Mouse (Mus musculus) left cerebral cortex, postnatal 4 days (tissue): ENCODE data around the gene Lrrc20. TPM values are rescaled to one million over a fixed set of nuclear protein-coding genes. Genes with fewer than 3 reads are reported as not detected.
"Not testable (repeated sequence)": the region's sequence is repeated elsewhere in the genome, so short reads cannot be mapped to it uniquely, and the experiment has no call there.

ENCODE experiments used
- DNase-seq: peaks from one replicate; pipeline ENCODE4 v3.0.0-alpha.2; 2022
- intact Hi-C: fragments of 180-260 bp; cut with DNase I; formaldehyde crosslinking; loops from one replicate; pipeline ENCODE4 v1.15.1; 2025
- total RNA-seq, 2 experiments: library from RNA; stranded (reverse); gene quantifications; 2 replicates each; pipeline ENCODE4 v1.2.3; 2021

The Lrrc20 gene
- total RNA-seq, 2 experiments from 2014 or later, result 20.0 to 22.1 TPM

DNA sequence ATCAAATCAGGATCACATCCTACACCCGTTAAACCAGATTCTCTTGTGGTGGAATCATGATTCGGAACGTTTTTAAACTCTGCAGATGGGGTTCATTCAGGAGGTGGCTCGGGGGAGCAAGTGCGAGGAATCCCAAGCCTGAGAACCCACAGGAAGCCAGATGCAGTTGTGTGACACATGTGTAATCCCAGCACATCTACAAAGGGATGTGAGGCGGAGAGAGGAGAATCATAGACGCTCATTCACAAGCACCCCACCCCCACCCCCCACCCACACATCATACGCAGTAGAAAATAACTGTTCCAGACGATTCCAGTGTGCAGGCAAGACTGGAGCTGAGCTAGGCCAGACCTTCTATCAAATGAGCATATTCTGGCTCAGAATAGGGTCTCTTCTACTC is 87.9 kb downstream of the Lrrc20 start:
- intact Hi-C loops, result no loop called here
- DNase-seq, result no peak

- intact Hi-C loops, result no loop called here
Measured at GRCm38 (mm10) chr10:61564408-61564807, 88.8 kb downstream of the Lrrc20 start.

DNA sequence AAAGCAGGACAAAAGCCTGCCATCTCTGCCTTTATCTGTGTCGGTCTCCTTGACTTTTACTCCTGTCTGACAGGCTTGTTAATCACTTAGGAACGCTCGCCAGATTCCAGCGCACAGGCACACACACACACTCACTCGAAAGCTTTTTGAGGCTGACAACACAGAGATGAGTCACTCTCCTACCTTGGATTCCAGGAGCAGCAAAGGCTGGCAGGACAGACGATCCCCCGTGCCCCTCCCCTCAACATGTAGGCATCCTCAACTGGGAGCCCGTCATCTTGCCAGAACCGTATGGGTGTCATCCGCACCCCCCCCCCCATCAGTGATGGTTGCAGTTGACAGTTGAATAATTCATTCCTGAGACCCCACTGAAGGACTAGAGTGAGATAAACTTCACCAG is 94.6 kb downstream of the Lrrc20 start:
- intact Hi-C loops, result no loop called here
- DNase-seq, result no peak

More at GRCm38 (mm10) chr10:61564408-61564807, 88.8 kb downstream of the Lrrc20 start:
- DNase-seq, result no peak

DNA sequence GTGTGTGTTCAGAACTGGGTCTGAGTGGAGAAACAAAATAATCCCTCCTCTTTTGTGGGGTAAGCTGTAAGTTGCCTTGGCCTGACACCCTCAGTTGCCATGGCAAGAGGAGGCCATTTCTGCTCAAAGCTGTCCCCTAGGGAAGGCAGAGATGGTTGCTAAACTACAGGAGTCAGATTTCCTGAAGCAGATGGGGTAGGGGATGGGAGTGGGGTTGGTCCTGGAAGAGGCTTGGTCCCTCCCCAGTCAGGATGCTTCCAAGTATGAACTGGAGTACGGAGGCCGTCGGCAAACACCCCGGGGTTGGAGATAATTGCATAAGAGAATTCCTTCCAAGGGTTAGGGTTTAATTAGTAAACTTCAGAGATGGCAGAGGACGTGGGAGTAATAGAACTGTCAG is 96.5 kb downstream of the Lrrc20 start:
- DNase-seq, result peak; percentile 11
- intact Hi-C loops, result no loop called here

GRCm38 (mm10) chr10:61576120-61576767 is 100.6 kb downstream of the Lrrc20 start:
- intact Hi-C loops, result no loop called here

DNA sequence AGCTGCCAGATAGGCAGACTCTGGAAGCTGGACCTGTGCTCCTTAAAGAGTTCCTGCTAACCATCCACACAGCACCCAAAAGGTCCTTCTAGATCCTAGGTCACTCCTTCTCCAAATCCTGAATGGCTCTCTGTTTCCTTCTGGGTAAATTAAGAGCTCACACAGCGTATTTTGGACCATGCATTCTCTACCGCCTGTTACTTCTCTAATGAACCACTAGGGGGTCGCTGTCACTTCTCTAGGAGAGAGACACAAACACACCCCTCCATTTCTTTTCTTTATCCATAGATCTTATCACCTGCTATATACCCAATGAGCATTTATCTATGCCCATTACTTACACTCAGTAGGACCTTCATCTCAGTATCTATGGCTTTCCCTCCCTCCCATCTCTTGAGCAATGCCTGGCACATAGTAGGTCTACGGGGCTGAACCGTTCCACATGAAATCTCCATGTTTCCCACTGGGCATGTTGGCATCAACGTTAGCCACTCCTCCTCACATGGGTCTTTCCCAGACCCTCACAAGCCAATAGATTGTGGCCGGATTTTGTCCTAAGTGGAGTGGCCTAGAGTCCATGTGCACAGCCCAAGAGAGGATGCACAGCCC is 111.7 kb downstream of the Lrrc20 start:
- intact Hi-C loops, result no loop called here
- DNase-seq, result no peak

More at GRCm38 (mm10) chr10:61576120-61576767, 100.6 kb downstream of the Lrrc20 start:
- peak; percentile 48 for DNase-seq

GRCm38 (mm10) chr10:61597991-61598390 is 122.4 kb downstream of the Lrrc20 start:
- intact Hi-C loops, result no loop called here
- no peak for DNase-seq

DNA sequence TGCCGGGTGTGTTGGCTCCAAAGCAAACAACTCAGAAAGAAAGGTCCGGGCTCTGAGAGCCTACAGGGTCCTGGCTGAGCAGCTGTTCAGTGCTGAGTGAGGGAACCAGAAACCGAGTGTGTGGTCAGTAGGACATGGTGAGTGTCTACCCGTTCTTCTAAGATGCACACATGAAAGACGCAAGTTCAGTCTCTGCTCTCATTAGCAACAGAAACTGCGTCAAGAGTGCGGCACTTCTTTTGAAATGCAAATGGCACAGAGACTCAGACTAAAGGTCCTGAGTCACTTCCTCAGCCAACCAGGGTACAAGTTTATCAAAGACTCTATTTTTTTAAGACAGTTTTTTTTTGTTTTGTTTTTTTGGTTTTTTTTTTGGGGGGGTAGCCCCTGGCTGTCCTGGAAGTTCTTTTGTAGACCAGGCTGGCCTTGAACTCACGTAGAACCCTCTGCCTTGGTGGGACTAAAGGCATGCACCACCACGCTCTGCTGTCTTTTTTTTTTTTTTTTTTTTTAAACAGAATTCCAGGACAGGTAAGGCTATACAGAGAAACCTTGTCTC is 124.0 kb downstream of the Lrrc20 start:
- DNase-seq, result no peak
- intact Hi-C loops, result loop anchor here (5.0 kb wide), 1 partner anchor 107 kb away; no protein-coding TSS in a partner anchor

DNA sequence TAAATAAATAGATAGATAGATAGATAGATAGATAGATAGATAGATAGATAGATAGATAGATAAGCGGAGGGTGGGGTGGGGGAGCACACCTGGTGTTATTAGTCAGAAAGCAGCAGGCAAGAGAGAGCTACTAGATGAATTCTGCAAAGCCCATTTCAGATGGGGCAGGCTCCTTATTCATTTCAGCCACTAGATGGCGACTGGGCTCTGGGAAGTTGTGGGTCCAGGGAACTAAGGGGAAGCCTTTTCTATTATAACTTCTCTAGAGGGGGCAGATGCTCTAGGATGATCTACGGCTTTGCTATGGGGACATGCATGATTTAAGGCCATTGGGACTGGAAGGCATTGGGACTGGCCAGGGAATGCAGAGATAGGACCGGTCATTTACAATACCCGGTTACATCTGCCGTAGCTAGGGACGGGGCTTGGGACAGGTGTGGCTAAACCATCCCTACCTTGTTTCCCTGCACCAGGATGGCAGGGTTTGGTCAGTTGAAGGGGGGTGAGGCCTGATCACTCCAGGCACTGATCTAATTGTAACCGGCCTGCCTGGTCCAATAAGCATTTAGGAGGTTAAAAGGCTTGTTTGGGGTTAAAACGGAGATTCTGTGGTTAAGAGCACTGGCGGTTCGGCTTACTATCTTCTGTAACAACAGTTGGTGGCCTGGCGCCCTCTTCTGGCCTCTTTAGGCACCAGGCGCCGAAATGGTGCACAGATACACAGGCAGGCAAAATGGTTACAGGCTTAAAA is 126.9 kb downstream of the Lrrc20 start:
- DNase-seq, result peak; percentile 81
- intact Hi-C loops, result loop anchor here (5.0 kb wide), 1 partner anchor 110 kb away; no protein-coding TSS in a partner anchor

DNA sequence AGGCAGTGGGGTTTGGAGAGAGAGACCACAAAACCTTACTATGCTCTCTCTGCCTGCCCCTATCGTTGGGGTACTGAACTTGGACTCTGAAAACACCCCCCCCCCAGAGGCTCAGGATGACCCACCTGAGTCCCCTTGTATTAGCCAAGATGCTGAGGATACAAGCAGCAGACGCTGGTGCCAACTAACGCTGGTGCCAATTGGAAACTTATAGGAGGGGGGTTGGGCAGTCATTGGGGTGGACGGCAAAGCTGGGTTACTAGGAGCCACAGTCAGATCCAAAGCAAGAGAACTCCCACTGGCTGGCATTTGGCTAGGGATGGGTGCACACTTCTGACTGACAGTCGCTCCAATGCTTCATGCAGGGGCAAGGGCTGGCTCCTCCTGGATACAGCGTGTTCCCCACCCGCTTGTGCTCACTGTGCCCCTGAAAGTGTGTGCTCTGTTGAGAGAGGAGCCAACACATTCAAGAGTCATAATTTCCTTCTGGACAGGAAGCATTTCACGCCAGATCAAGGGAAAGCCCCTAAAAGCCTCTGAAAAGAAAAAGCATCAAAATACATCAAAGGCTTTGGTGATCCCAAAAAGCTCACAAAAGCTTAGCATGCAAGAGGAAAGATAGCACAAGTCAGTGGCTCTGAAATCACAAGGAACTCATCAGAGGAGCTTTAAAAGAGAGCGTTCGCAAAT is 128.9 kb downstream of the Lrrc20 start:
- peak; percentile 34 for DNase-seq
- intact Hi-C loops, result loop anchor here (5.0 kb wide), 2 partner anchors 53 to 112 kb away; no protein-coding TSS in a partner anchor

DNA sequence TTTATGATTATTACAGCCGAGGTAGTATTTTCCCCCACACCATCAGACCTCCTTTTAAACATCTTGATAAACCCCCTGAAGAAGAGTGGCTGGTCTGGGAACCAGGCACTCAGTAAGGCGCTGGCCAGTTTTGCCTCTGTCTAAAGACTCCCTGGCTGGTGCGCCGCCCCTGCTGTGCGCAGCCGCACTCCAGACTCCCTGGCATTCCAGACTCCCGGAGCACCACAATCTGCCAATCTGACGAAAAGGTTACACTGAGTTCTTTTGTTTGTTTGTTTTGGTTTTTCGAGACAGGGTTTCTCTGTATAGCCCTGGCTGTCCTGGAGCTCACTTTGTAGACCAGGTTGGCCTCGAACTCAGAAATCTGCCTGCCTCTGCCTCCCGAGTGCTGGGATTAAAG is 129.8 kb downstream of the Lrrc20 start:
- intact Hi-C loops, result loop anchor here (5.0 kb wide), 1 partner anchor 52 kb away; no protein-coding TSS in a partner anchor
- not testable (repeated sequence) for DNase-seq

DNA sequence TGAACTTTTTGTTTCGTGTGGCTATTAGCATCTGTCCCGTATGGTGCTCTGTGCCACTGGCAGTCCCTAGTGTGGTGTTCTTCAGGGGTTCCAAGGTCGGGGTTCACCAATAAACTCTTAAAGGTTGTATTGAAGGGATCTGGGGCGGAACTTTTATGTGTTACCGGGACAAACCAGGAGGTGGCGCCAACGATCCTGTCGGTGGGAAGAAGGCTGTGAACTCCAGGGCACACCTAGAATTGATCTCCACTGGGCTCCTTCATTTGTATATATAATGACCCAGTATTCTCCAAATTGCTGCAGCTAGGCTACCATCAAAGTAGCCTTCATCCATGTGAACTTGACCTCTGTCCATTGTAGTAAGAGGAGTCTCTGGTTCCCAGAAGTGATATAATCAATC is 130.2 kb downstream of the Lrrc20 start:
- intact Hi-C loops, result loop anchor here (5.0 kb wide), 1 partner anchor 51 kb away; no protein-coding TSS in a partner anchor
- DNase-seq, result peak; percentile 61

GRCm38 (mm10) chr10:61608233-61608632 is 132.6 kb downstream of the Lrrc20 start:
- intact Hi-C loops, result loop anchor here (5.0 kb wide), 1 partner anchor 49 kb away; no protein-coding TSS in a partner anchor
- no peak for DNase-seq

- intact Hi-C loops, result no loop called here
- no peak for DNase-seq
Measured at GRCm38 (mm10) chr10:61610650-61611235, 135.1 kb downstream of the Lrrc20 start.

GRCm38 (mm10) chr10:61614311-61614710 is 138.7 kb downstream of the Lrrc20 start:
- intact Hi-C loops, result no loop called here

GRCm38 (mm10) chr10:61618528-61618927 is 142.9 kb downstream of the Lrrc20 start:
- intact Hi-C loops, result no loop called here
- no peak for DNase-seq

More at GRCm38 (mm10) chr10:61614311-61614710, 138.7 kb downstream of the Lrrc20 start:
- DNase-seq, result no peak

- no peak for DNase-seq
- intact Hi-C loops, result no loop called here
Measured at GRCm38 (mm10) chr10:61621681-61622080, 146.1 kb downstream of the Lrrc20 start.

DNA sequence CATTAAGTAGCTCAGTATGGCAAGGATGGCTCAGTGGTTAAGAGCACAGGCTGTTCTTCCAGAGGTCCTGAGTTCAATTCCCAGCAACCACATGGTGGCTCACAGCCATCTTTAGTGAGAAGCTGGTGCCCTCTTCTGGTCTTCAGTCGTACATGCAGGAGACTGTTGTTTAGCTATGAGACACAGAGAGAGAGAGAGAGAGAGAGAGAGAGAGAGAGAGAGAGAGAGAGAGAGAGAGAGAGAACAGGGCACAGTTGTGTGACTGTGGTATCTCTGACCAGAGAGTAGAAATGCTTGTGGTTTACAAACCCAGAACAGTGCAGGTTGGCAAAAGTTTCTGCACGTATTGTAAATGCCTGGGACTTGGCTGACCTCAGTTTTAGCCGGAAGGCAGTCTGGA is 148.3 kb downstream of the Lrrc20 start:
- DNase-seq, intact Hi-C loops: not testable (repeated sequence)

DNA sequence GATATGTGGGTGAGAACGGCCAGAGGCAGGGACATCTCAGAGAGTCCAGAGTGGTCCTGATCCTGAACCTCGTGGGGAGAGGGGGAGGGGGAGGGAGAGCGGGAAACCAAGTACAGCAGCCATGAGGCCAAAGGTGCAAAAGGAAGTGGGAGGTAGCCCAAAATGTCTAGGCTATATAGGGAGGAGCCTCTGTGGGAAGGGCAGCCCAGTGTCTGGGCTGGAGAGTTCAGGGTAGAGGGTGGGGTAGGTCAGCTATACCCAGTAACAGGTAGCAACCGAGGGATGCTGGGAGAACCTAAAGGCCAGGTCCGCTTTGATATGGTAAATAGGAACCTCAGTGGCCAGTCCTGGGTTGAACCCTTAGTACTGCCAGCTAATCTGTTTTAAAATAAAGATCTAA is 149.2 kb downstream of the Lrrc20 start:
- intact Hi-C loops, result no loop called here
- DNase-seq, result no peak
